Mouse (Mus musculus): ENCODE measurements around the gene Osbpl5. TPM values are rescaled to one million over a fixed set of nuclear protein-coding genes. Genes with fewer than 3 reads are reported as not detected.

Osbpl5 gene
- total RNA-seq, 1 experiment, result 13.6 TPM

DNA sequence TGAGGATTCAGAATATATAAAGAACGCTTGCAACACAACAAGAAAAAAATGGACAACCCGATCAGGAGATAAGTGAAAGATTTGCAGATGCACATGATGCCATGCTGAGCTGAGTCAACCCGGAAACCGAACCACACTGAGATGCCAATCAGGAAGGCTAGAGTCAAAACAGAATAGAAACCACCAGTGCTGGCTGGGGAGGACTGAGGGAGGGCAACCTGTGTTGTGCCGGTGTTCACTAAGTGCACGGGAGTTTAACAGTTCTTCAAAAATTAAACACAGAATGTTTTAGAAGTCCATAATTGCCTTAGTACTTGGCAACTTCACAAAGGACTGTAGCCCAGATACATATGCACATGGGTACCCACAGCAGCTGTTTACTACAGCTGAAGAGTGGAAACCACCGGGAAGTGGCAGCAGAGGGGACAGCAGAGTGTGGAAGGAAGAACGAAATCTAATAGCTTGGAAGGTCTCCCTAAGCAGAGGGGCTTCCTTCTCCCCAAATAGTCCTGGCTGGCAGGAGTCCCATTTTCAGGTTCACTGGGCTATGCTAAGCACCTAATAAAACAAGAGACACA is 43.9 kb downstream of the Osbpl5 start:
- TF ChIP-seq ZNF384 (IDR thresholded peaks at IDR 0.05; ENCODE audit: low read depth, low read length), result no peak
- no peak for TF ChIP-seq HCFC1 (IDR thresholded peaks at IDR 0.05; ENCODE audit: borderline replicate concordance, insufficient read depth, low read length)
- TF ChIP-seq CHD2 (IDR thresholded peaks at IDR 0.05; ENCODE audit: low read depth, low read length), result no peak
- TF ChIP-seq MAFK (IDR thresholded peaks at IDR 0.05; ENCODE audit: insufficient read depth, low read depth, low read length), result no peak
- no peak for TF ChIP-seq ZC3H11A (IDR thresholded peaks at IDR 0.05; ENCODE audit: borderline replicate concordance, low read depth, low read length)
- Histone ChIP-seq H3K27ac (ENCODE audit: insufficient read depth, low read depth, low read length, poor library complexity, severe bottlenecking) (no peak overlapping the region), H3K4me3 (ENCODE audit: insufficient read depth in 1 of 2, low read depth in 1 of 2, low read length in 2 of 2, poor library complexity in 1 of 2, severe bottlenecking in 1 of 2) (no peak overlapping the region), H3K9ac (ENCODE audit: insufficient read depth, low read depth, low read length, poor library complexity, severe bottlenecking) (no peak overlapping the region), H3K4me1 (ENCODE audit: control insufficient read depth in 2 of 2, insufficient read depth in 2 of 2, low read length in 2 of 2, poor library complexity in 1 of 2) (no peaks in the 10 kb centered on the region), H3K36me3 (ENCODE audit: control insufficient read depth, insufficient read depth, low read length, poor library complexity, severe bottlenecking) (no peaks in the 10 kb centered on the region), H3K9me3 (ENCODE audit: control insufficient read depth, insufficient read depth, low read depth, low read length) (no peaks in the 10 kb centered on the region)
- DNase-seq (ENCODE audit: low read depth, low spot score), result no peak
- in situ Hi-C loops (cut with MboI; ENCODE audit: low sequenced_read_pairs in 2 of 2, unreplicated experiment in 2 of 2), result no loop called here

DNA sequence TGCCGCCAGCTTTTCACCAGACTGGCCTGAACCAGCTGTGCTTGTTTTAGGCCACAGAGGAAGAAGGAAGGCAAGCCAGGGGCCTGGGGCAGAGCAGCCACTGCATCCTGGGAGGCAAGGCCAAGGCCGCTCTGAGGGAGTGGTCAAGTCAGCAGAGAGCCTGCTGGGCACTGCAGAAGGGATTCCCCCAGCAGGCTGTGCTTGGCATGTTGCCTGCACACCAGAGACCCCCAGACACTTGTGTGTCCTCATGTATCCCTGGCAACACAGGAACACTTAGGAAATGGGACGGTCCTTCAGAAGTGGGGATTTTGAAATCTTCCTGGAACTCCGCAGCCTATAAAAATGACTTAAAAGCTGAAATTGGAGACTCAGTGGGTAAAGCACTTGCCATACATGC is 44.8 kb downstream of the Osbpl5 start:
- Histone ChIP-seq H3K36me3 (ENCODE audit: control insufficient read depth, insufficient read depth, low read length, poor library complexity, severe bottlenecking) (no peaks in the 10 kb centered on the region), H3K4me3 (ENCODE audit: insufficient read depth in 1 of 2, low read depth in 1 of 2, low read length in 2 of 2, poor library complexity in 1 of 2, severe bottlenecking in 1 of 2) (no peak overlapping the region), H3K27ac (ENCODE audit: insufficient read depth, low read depth, low read length, poor library complexity, severe bottlenecking) (no peak overlapping the region), H3K9me3 (ENCODE audit: control insufficient read depth, insufficient read depth, low read depth, low read length) (no peaks in the 10 kb centered on the region), H3K9ac (ENCODE audit: insufficient read depth, low read depth, low read length, poor library complexity, severe bottlenecking) (no peak overlapping the region), H3K4me1 (ENCODE audit: control insufficient read depth in 2 of 2, insufficient read depth in 2 of 2, low read length in 2 of 2, poor library complexity in 1 of 2) (no peaks in the 10 kb centered on the region)
- in situ Hi-C loops (cut with MboI; ENCODE audit: low sequenced_read_pairs in 2 of 2, unreplicated experiment in 2 of 2), result no loop called here
- no peak for TF ChIP-seq MAFK (IDR thresholded peaks at IDR 0.05; ENCODE audit: insufficient read depth, low read depth, low read length)
- no peak for TF ChIP-seq HCFC1 (IDR thresholded peaks at IDR 0.05; ENCODE audit: borderline replicate concordance, insufficient read depth, low read length)
- no peak for TF ChIP-seq CHD2 (IDR thresholded peaks at IDR 0.05; ENCODE audit: low read depth, low read length)
- TF ChIP-seq ZC3H11A (IDR thresholded peaks at IDR 0.05; ENCODE audit: borderline replicate concordance, low read depth, low read length), result no peak
- TF ChIP-seq ZNF384 (IDR thresholded peaks at IDR 0.05; ENCODE audit: low read depth, low read length), result no peak
- DNase-seq (ENCODE audit: low read depth, low spot score), result no peak

DNA sequence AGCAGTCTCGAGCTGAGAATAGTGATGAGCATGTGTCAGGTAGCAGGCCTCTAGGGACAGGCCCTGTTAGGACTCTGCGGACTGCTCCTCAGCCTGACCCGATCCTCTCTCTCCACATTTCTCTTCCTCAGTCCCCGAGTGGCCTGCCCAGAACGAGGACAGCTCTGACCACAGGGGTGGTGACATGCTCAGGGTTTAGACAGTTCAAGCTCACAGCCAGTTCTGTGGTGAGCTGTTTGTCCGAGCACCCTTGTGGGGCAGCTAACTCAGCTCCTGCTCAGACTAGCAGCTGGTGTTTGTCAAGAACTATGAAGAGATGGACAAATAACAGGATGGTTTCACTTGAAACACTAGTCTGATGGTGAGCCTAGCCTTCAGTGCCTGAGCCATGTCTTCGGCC is 45.4 kb downstream of the Osbpl5 start:
- Histone ChIP-seq H3K4me1 (ENCODE audit: control insufficient read depth in 2 of 2, insufficient read depth in 2 of 2, low read length in 2 of 2, poor library complexity in 1 of 2) (no peaks in the 10 kb centered on the region), H3K4me3 (ENCODE audit: insufficient read depth in 1 of 2, low read depth in 1 of 2, low read length in 2 of 2, poor library complexity in 1 of 2, severe bottlenecking in 1 of 2) (no peak overlapping the region), H3K36me3 (ENCODE audit: control insufficient read depth, insufficient read depth, low read length, poor library complexity, severe bottlenecking) (no peaks in the 10 kb centered on the region), H3K9ac (ENCODE audit: insufficient read depth, low read depth, low read length, poor library complexity, severe bottlenecking) (no peak overlapping the region), H3K9me3 (ENCODE audit: control insufficient read depth, insufficient read depth, low read depth, low read length) (no peaks in the 10 kb centered on the region), H3K27ac (ENCODE audit: insufficient read depth, low read depth, low read length, poor library complexity, severe bottlenecking) (no peak overlapping the region)
- in situ Hi-C loops (cut with MboI; ENCODE audit: low sequenced_read_pairs in 2 of 2, unreplicated experiment in 2 of 2), result no loop called here
- no peak for DNase-seq (ENCODE audit: low read depth, low spot score)
- no peak for TF ChIP-seq CHD2 (IDR thresholded peaks at IDR 0.05; ENCODE audit: low read depth, low read length)
- no peak for TF ChIP-seq ZC3H11A (IDR thresholded peaks at IDR 0.05; ENCODE audit: borderline replicate concordance, low read depth, low read length)
- TF ChIP-seq ZNF384 (IDR thresholded peaks at IDR 0.05; ENCODE audit: low read depth, low read length), result no peak
- no peak for TF ChIP-seq MAFK (IDR thresholded peaks at IDR 0.05; ENCODE audit: insufficient read depth, low read depth, low read length)
- no peak for TF ChIP-seq HCFC1 (IDR thresholded peaks at IDR 0.05; ENCODE audit: borderline replicate concordance, insufficient read depth, low read length)

DNA sequence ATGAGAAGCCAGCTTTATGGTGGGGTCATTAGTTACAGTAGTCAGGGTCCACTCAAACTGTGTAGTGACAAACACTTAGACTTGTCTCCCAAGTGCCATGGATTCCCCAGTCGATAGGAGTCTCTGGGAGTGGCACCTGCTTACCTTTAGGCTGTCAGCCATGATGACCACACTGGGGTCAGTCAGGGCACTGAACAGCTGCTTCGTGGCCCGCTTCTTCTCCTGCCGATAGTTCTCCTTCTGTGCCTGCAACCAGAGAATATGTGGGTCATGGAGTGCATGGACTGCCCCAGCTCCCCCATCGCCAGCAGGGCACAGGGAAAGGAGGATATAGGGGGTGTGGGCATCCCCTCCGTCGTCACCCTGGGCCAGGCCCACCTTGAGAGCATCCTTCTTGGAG is 47.4 kb downstream of the Osbpl5 start:
- Histone ChIP-seq H3K27ac (ENCODE audit: insufficient read depth, low read depth, low read length, poor library complexity, severe bottlenecking) (no peak overlapping the region), H3K9me3 (ENCODE audit: control insufficient read depth, insufficient read depth, low read depth, low read length) (no peaks in the 10 kb centered on the region), H3K4me1 (ENCODE audit: control insufficient read depth in 2 of 2, insufficient read depth in 2 of 2, low read length in 2 of 2, poor library complexity in 1 of 2) (no peaks in the 10 kb centered on the region), H3K36me3 (ENCODE audit: control insufficient read depth, insufficient read depth, low read length, poor library complexity, severe bottlenecking) (no peaks in the 10 kb centered on the region), H3K9ac (ENCODE audit: insufficient read depth, low read depth, low read length, poor library complexity, severe bottlenecking) (no peak overlapping the region), H3K4me3 (ENCODE audit: insufficient read depth in 1 of 2, low read depth in 1 of 2, low read length in 2 of 2, poor library complexity in 1 of 2, severe bottlenecking in 1 of 2) (no peak overlapping the region)
- DNase-seq (ENCODE audit: low read depth, low spot score), result no peak
- TF ChIP-seq HCFC1 (IDR thresholded peaks at IDR 0.05; ENCODE audit: borderline replicate concordance, insufficient read depth, low read length), result no peak
- no peak for TF ChIP-seq ZNF384 (IDR thresholded peaks at IDR 0.05; ENCODE audit: low read depth, low read length)
- no peak for TF ChIP-seq CHD2 (IDR thresholded peaks at IDR 0.05; ENCODE audit: low read depth, low read length)
- TF ChIP-seq ZC3H11A (IDR thresholded peaks at IDR 0.05; ENCODE audit: borderline replicate concordance, low read depth, low read length), result no peak
- no peak for TF ChIP-seq MAFK (IDR thresholded peaks at IDR 0.05; ENCODE audit: insufficient read depth, low read depth, low read length)
- in situ Hi-C loops (cut with MboI; ENCODE audit: low sequenced_read_pairs in 2 of 2, unreplicated experiment in 2 of 2), result loop anchor here (5.0 to 10.0 kb wide), 2 partner anchors 43 to 55 kb away; partner anchors contain the start of gene Mrgprg (in 1 of the 2)

Data from ES-E14 (cell line).